11 mouse cellular contexts compared by ENCODE assay signal in genomic region chr11:101697156-101697861, GRCm38 (mm10). TPM values are rescaled to one million over a fixed set of nuclear protein-coding genes. Genes with fewer than 3 reads are reported as not detected.
A peak's percentile ranks its signal among the peaks of the same experiment; 100 is the strongest.
DNase-seq lines count a peak whose midpoint lies in the region; ATAC-seq and TF ChIP-seq lines count a peak whose summit lies in the region.
"Had no signal": no experiment of that assay in that cellular context is flagged by ENCODE, and none has a peak within 500 bp of the region (broad histone marks: within the 10 kb centered on the region; RNA-seq: fewer than 3 reads in every experiment).

No protein-coding gene starts in this region.

- peak; percentile 72 for DNase-seq in liver
- no peak for DNase-seq in liver, postnatal 0 days
- no peak for DNase-seq in embryonic facial prominence, embryonic 11.5 days (ENCODE audit: low spot score)
- peak; percentile 61 to 75 for DNase-seq in thymus, adult 18-20 months
- no peak for DNase-seq in adrenal gland, postnatal 4 days (ENCODE audit: low spot score in 2 of 2)
- no peak for DNase-seq in testis, postnatal 14 days (ENCODE audit: low spot score)
- DNase-seq: cerebellum, adult 9-10 months; gastrocnemius, postnatal 36 days; kidney, postnatal 36 days had no signal

- no peak for ATAC-seq in liver, postnatal 0 days
- ATAC-seq in embryonic facial prominence, embryonic 11.5 days (replicated peaks; ENCODE audit: insufficient number of reproducible peaks, low FRiP score, low TSS enrichment, low read depth) = no peak
- peak; percentile 85 for ATAC-seq in liver, embryonic 12.5 days
- ATAC-seq in heart, embryonic 11.5 days (replicated peaks; ENCODE audit: insufficient number of reproducible peaks, low FRiP score, low TSS enrichment) = no peak

- no peak overlapping the region for H3K4me3 ChIP-seq in liver, postnatal 0 days (ENCODE audit: low read depth, low read length)
- H3K4me3 ChIP-seq in embryonic facial prominence, embryonic 11.5 days (ENCODE audit: low read depth, low read length) = no peak overlapping the region
- no peak overlapping the region for H3K4me3 ChIP-seq in liver, embryonic 12.5 days
- H3K4me3 ChIP-seq in heart, embryonic 11.5 days (ENCODE audit: low read depth, low read length) = no peak overlapping the region

- no peaks in the 10 kb centered on the region for H3K27me3 ChIP-seq in liver, postnatal 0 days (ENCODE audit: insufficient read depth, low read length)
- no peaks in the 10 kb centered on the region for H3K27me3 ChIP-seq in embryonic facial prominence, embryonic 11.5 days (ENCODE audit: control insufficient read depth, insufficient read depth, low read length)
- no peaks in the 10 kb centered on the region for H3K27me3 ChIP-seq in liver, embryonic 12.5 days (replicated peaks)
- H3K27me3 ChIP-seq in heart, embryonic 11.5 days (ENCODE audit: control insufficient read depth, insufficient read depth, low read length) = no peaks in the 10 kb centered on the region

- peaks cover 34% of the 10 kb centered on the region for H3K4me1 ChIP-seq in liver, postnatal 0 days (ENCODE audit: insufficient read depth)
- peaks cover 7% of the 10 kb centered on the region for H3K4me1 ChIP-seq in embryonic facial prominence, embryonic 11.5 days (ENCODE audit: control insufficient read depth, insufficient read depth, low read length)
- peaks cover 52% of the 10 kb centered on the region for H3K4me1 ChIP-seq in liver, embryonic 12.5 days
- H3K4me1 ChIP-seq in heart, embryonic 11.5 days (ENCODE audit: control insufficient read depth, insufficient read depth, low read length) = peaks cover 18% of the 10 kb centered on the region

- no peaks in the 10 kb centered on the region for H3K9me3 ChIP-seq in liver, postnatal 0 days (ENCODE audit: low read length)
- H3K9me3 ChIP-seq in embryonic facial prominence, embryonic 11.5 days (replicated peaks; ENCODE audit: control insufficient read depth, low read length) = no peaks in the 10 kb centered on the region
- 0 out of 2 replicates have a peak, but pooled peaks cover 5% of the 10 kb centered on the region for H3K9me3 ChIP-seq in liver, embryonic 12.5 days (replicated peaks)
- H3K9me3 ChIP-seq in heart, embryonic 11.5 days (replicated peaks; ENCODE audit: control insufficient read depth, low read length) = no peaks in the 10 kb centered on the region

- no peak overlapping the region for H3K4me2 ChIP-seq in liver, postnatal 0 days (ENCODE audit: low read depth, low read length)
- no peak overlapping the region for H3K4me2 ChIP-seq in embryonic facial prominence, embryonic 11.5 days (ENCODE audit: low read depth, low read length)
- H3K4me2 ChIP-seq in liver, embryonic 12.5 days = peak overlapping the region; percentile 65
- H3K4me2 ChIP-seq in heart, embryonic 11.5 days = no peak overlapping the region

- H3K9ac ChIP-seq in liver, postnatal 0 days (replicated peaks) = no peak overlapping the region
- H3K9ac ChIP-seq in embryonic facial prominence, embryonic 11.5 days (replicated peaks; ENCODE audit: low read length) = no peak overlapping the region
- H3K9ac ChIP-seq in liver, embryonic 12.5 days = no peak overlapping the region; the same call in 1 of the 2 replicates
- H3K9ac ChIP-seq in heart, embryonic 11.5 days (ENCODE audit: low read depth, low read length) = no peak overlapping the region

- no peaks in the 10 kb centered on the region for H3K36me3 ChIP-seq in liver, postnatal 0 days (replicated peaks; ENCODE audit: insufficient read depth, low read length)
- H3K36me3 ChIP-seq in embryonic facial prominence, embryonic 11.5 days (replicated peaks; ENCODE audit: control insufficient read depth, insufficient read depth, low read depth, low read length) = no peaks in the 10 kb centered on the region
- H3K36me3 ChIP-seq in liver, embryonic 12.5 days = no peaks in the 10 kb centered on the region
- no peaks in the 10 kb centered on the region for H3K36me3 ChIP-seq in heart, embryonic 11.5 days (ENCODE audit: control insufficient read depth, insufficient read depth, low read length)

- H3K27ac ChIP-seq in liver, postnatal 0 days (ENCODE audit: low read depth) = no peak overlapping the region
- H3K27ac ChIP-seq in embryonic facial prominence, embryonic 11.5 days (replicated peaks; ENCODE audit: low read depth, low read length) = 0 out of 2 replicates have a peak overlapping the region, but pooled peaks have one; percentile 22
- peak overlapping the region; percentile 59 for H3K27ac ChIP-seq in liver, embryonic 12.5 days
- no peak overlapping the region for H3K27ac ChIP-seq in heart, embryonic 11.5 days (ENCODE audit: low read depth, low read length)

- no peak for TF ChIP-seq CTCF in liver, postnatal 0 days (IDR thresholded peaks at IDR 0.05; ENCODE audit: low read depth)

- WGBS in liver, postnatal 0 days (ENCODE audit: insufficient replicate concordance) = 64% methylated on average over 9 of the region's 9 CpGs
- 89% methylated on average over 9 of the region's 9 CpGs for WGBS in embryonic facial prominence, embryonic 11.5 days
- WGBS in liver, embryonic 12.5 days (ENCODE audit: insufficient replicate concordance) = 34% methylated on average over 9 of the region's 9 CpGs
- WGBS in heart, embryonic 11.5 days (ENCODE audit: insufficient replicate concordance) = 84% methylated on average over 9 of the region's 9 CpGs

- TF ChIP-seq EP300 in liver, postnatal 0 days (IDR thresholded peaks at IDR 0.05; ENCODE audit: low read depth) = no peak

RNA-seq across cellular contexts. Expression of gene Arl4d, which starts 32.0 kb away (rescaled TPM):
- polyA plus RNA-seq in liver, postnatal 0 days (2015; fragmentation: Nextera tagmentation; extraction: Ambion mirVana) = 3.4 and 4.1 TPM in 2 replicates
- polyA plus RNA-seq in embryonic facial prominence, embryonic 11.5 days (2014; fragmentation: Nextera tagmentation; extraction: Ambion mirVana) = 2.8 and 4.3 TPM in 2 replicates
- 1.0 and 1.3 TPM in 2 replicates for polyA plus RNA-seq in liver, embryonic 12.5 days (2016; fragmentation: Nextera tagmentation; extraction: Ambion mirVana)
- 10 to 100 TPM in 1 of 2 experiments, 1 to 10 TPM in 1; 9.9 to 10.4 TPM for total RNA-seq in adrenal gland, postnatal 4 days (2021)
- 9.4 and 10.5 TPM in 2 replicates for polyA plus RNA-seq in heart, embryonic 11.5 days (2014; fragmentation: Nextera tagmentation; extraction: Ambion mirVana)

RNA-seq across cellular contexts. Expression of gene Dhx8, which starts 35.4 kb away (rescaled TPM):
- polyA plus RNA-seq in liver, postnatal 0 days (2015; fragmentation: Nextera tagmentation; extraction: Ambion mirVana) = 10.2 and 12.9 TPM in 2 replicates
- polyA plus RNA-seq in embryonic facial prominence, embryonic 11.5 days (2014; fragmentation: Nextera tagmentation; extraction: Ambion mirVana) = 46.7 and 47.3 TPM in 2 replicates
- polyA plus RNA-seq in liver, embryonic 12.5 days (2016; fragmentation: Nextera tagmentation; extraction: Ambion mirVana) = 25.6 and 26.3 TPM in 2 replicates
- 10 to 100 TPM; 29.1 to 32.7 TPM for total RNA-seq in adrenal gland, postnatal 4 days (2021)
- 24.3 and 26.1 TPM in 2 replicates for polyA plus RNA-seq in heart, embryonic 11.5 days (2014; fragmentation: Nextera tagmentation; extraction: Ambion mirVana)

Comparison
In these comparisons a context has a peak if more than half of its experiments do, and no peak if none do; other contexts are left out.
1. DNase-seq: peak in liver (single experiment) and thymus, adult 18-20 months (2 of 2); none in liver, postnatal 0 days (single experiment), embryonic facial prominence, embryonic 11.5 days (single experiment), adrenal gland, postnatal 4 days (0 of 2) and testis, postnatal 14 days (single experiment).
2. H3K27ac ChIP-seq: peak in embryonic facial prominence, embryonic 11.5 days (single experiment) and liver, embryonic 12.5 days (single experiment); none in liver, postnatal 0 days (single experiment) and heart, embryonic 11.5 days (single experiment).